Mouse (Mus musculus) myocyte (in vitro differentiated cells): ENCODE data around the gene March6. TPM values are rescaled to one million over a fixed set of nuclear protein-coding genes. Genes with fewer than 3 reads are reported as not detected.

ENCODE experiments used
- H3K27me3 ChIP-seq: one replicate; pipeline ENCODE4 v1.6.1; 2011; ENCODE audit not compliant: control insufficient read depth, insufficient read depth, insufficient read length
- H3K36me3 ChIP-seq: one replicate; pipeline ENCODE4 v1.6.1; 2011; ENCODE audit not compliant: control insufficient read depth, insufficient read depth
- H3K4me2 ChIP-seq: one replicate; pipeline ENCODE4 v1.6.1; 2011; ENCODE audit warnings: low read depth, control low read depth
- H3K4me3 ChIP-seq: one replicate; pipeline ENCODE4 v1.5.1; 2011; ENCODE audit warnings: mild to moderate bottlenecking, control low read depth, moderate library complexity
- H3K79me2 ChIP-seq: one replicate; pipeline ENCODE4 v1.6.1; 2011; ENCODE audit not compliant: control insufficient read depth, insufficient read depth
- H3ac ChIP-seq: one replicate; pipeline ENCODE4 v1.6.1; 2011; ENCODE audit not compliant: control insufficient read depth, insufficient read length
- CEBPB ChIP-seq: IDR thresholded peaks from 2 replicates; pipeline ENCODE4 v1.6.1; 2011; ENCODE audit warnings: mild to moderate bottlenecking, moderate library complexity; ENCODE audit not compliant: poor library complexity, insufficient read depth, severe bottlenecking
- E2F4 ChIP-seq: IDR thresholded peaks from one replicate; pipeline ENCODE4 v1.6.1; 2011; ENCODE audit warnings: mild to moderate bottlenecking, control low read depth, moderate library complexity; ENCODE audit not compliant: insufficient read depth
- MAX ChIP-seq: IDR thresholded peaks from one replicate; pipeline ENCODE4 v1.6.1; 2011; ENCODE audit warnings: low read depth, mild to moderate bottlenecking, control low read depth
- MYOD1 ChIP-seq, 3 experiments: IDR thresholded peaks; one replicate each; pipeline ENCODE4 v1.6.1; 2011; ENCODE audit warnings: control low read depth in 2 of 3, low read depth in 2 of 3, mild to moderate bottlenecking in 2 of 3, moderate library complexity in 1 of 3; ENCODE audit not compliant: insufficient read length in 2 of 3, control insufficient read depth in 1 of 3
- MYOG ChIP-seq, 3 experiments: IDR thresholded peaks; one replicate each; pipeline ENCODE4 v1.6.1; 2011; ENCODE audit warnings: control low read depth in 2 of 3, low read depth in 2 of 3, mild to moderate bottlenecking in 2 of 3; ENCODE audit not compliant: insufficient read length in 2 of 3, control insufficient read depth in 1 of 3, insufficient read depth in 1 of 3
- POLR2A ChIP-seq: IDR thresholded peaks from one replicate; pipeline ENCODE4 v1.6.1; 2011; ENCODE audit warnings: low read depth, mild to moderate bottlenecking, control low read depth, moderate library complexity; ENCODE audit not compliant: insufficient read length
- POLR2AphosphoS2 ChIP-seq: IDR thresholded peaks from one replicate; pipeline ENCODE4 v1.6.1; 2011; ENCODE audit warnings: low read depth, control low read depth; ENCODE audit not compliant: insufficient read length
- REST ChIP-seq: IDR thresholded peaks from one replicate; pipeline ENCODE4 v1.6.1; 2011; ENCODE audit warnings: mild to moderate bottlenecking, control low read depth, moderate library complexity; ENCODE audit not compliant: insufficient read depth, insufficient read length
- SRF ChIP-seq: IDR thresholded peaks from one replicate; pipeline ENCODE4 v1.6.1; 2011; ENCODE audit warnings: low read depth; ENCODE audit not compliant: control insufficient read depth, insufficient read length
- TCF12 ChIP-seq: IDR thresholded peaks from one replicate; pipeline ENCODE4 v1.6.1; 2011; ENCODE audit warnings: mild to moderate bottlenecking, control low read depth; ENCODE audit not compliant: poor library complexity, insufficient read depth, severe bottlenecking
- TCF3 ChIP-seq: IDR thresholded peaks from one replicate; pipeline ENCODE4 v1.6.1; 2011; ENCODE audit warnings: low read depth, control low read depth; ENCODE audit not compliant: insufficient read length
- USF1 ChIP-seq: IDR thresholded peaks from one replicate; pipeline ENCODE4 v1.6.1; 2011; ENCODE audit warnings: low read depth, mild to moderate bottlenecking, control low read depth, moderate library complexity
- polyA plus RNA-seq: library from polyadenylated mRNA; unstranded; fragments of >200 nt; fragmentation: generic; extraction: Trizol; gene quantifications from one replicate; pipeline ENCODE4 v1.2.1, GENCODE M21; 2012; ENCODE audit warnings: missing spikeins

March6 gene
- polyA plus RNA-seq, 1 experiment = 37.2 TPM

DNA sequence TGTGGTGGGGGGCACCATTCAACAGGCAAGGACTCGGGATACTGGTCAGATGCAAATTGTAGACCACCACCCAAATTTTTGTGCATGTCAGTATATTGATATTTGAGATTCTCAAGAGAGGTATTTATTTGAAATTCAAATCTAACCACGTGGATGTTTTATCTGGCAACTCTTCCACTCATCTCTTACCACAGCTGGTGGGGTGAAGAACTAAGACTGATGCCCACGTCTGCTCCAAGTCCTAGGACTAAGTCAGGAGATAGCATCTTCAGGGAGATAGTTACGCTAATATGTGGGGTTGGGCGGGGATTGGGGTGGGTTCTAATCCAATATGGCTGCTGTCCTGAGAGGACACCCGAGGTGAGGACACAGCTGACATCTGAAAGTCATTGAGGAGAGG, 118.4 kb downstream of the March6 start:
- TF ChIP-seq POLR2AphosphoS2 (no peak), TCF3 (no peak), E2F4 (no peak), CEBPB (no peak), USF1 (no peak), MYOG (IDR thresholded peaks at IDR 0.05; ENCODE audit: control insufficient read depth in 1 of 3, insufficient read depth in 1 of 3, insufficient read length in 2 of 3, low read depth in 2 of 3) (no peak), MAX (no peak), MYOD1 (IDR thresholded peaks at IDR 0.05; ENCODE audit: control insufficient read depth in 1 of 3, insufficient read length in 2 of 3, low read depth in 2 of 3) (no peak), TCF12 (no peak), POLR2A (no peak), SRF (no peak), REST (no peak)

GRCm38 (mm10) chr15:31407490-31407889, 123.4 kb downstream of the March6 start:
- no peak overlapping the region for H3ac ChIP-seq
- no peak for TF ChIP-seq SRF
- no peak for TF ChIP-seq MAX
- no peak for TF ChIP-seq E2F4
- no peak for TF ChIP-seq MYOG (IDR thresholded peaks at IDR 0.05; ENCODE audit: control insufficient read depth in 1 of 3, insufficient read depth in 1 of 3, insufficient read length in 2 of 3, low read depth in 2 of 3)
- no peak for TF ChIP-seq POLR2A
- TF ChIP-seq REST = no peak
- TF ChIP-seq CEBPB = no peak
- no peak for TF ChIP-seq POLR2AphosphoS2
- TF ChIP-seq TCF3 = no peak
- no peak for TF ChIP-seq USF1
- TF ChIP-seq MYOD1 (IDR thresholded peaks at IDR 0.05; ENCODE audit: control insufficient read depth in 1 of 3, insufficient read length in 2 of 3, low read depth in 2 of 3) = no peak
- no peak for TF ChIP-seq TCF12
- H3K36me3 ChIP-seq = no peaks in the 10 kb centered on the region
- H3K4me2 ChIP-seq = no peak overlapping the region
- no peaks in the 10 kb centered on the region for H3K27me3 ChIP-seq
- no peaks in the 10 kb centered on the region for H3K79me2 ChIP-seq
- H3K4me3 ChIP-seq = no peak overlapping the region

More for the DNA sequence above, 118.4 kb downstream of the March6 start:
- Histone ChIP-seq H3K27me3 (no peaks in the 10 kb centered on the region), H3ac (no peak overlapping the region), H3K4me2 (no peak overlapping the region), H3K4me3 (no peak overlapping the region), H3K79me2 (no peaks in the 10 kb centered on the region), H3K36me3 (no peaks in the 10 kb centered on the region)

GRCm38 (mm10) chr15:31406881-31407280, 124.0 kb downstream of the March6 start:
- Histone ChIP-seq H3K36me3 (no peaks in the 10 kb centered on the region), H3ac (no peak overlapping the region), H3K4me2 (no peak overlapping the region), H3K27me3 (no peaks in the 10 kb centered on the region), H3K79me2 (no peaks in the 10 kb centered on the region), H3K4me3 (no peak overlapping the region)
- TF ChIP-seq MAX (no peak), CEBPB (no peak), TCF12 (no peak), REST (no peak), TCF3 (no peak), POLR2A (no peak), MYOG (IDR thresholded peaks at IDR 0.05; ENCODE audit: control insufficient read depth in 1 of 3, insufficient read depth in 1 of 3, insufficient read length in 2 of 3, low read depth in 2 of 3) (no peak), POLR2AphosphoS2 (no peak), USF1 (no peak)

Other genes starting within 250 kb of the March6 start
- 5.7 TPM for gene Ankrd33b, start 163.3 kb downstream of the March6 start, polyA plus RNA-seq
- gene Ropn1l, start 77.3 kb downstream of the March6 start, polyA plus RNA-seq = 10.3 TPM
- 29.0 TPM for gene Cmbl, start 34.3 kb upstream of the March6 start, polyA plus RNA-seq
- 521 TPM for gene Cct5, start 70.8 kb upstream of the March6 start, polyA plus RNA-seq
- 37.8 TPM for gene Fam173b, start 70.8 kb upstream of the March6 start, polyA plus RNA-seq